Mouse (Mus musculus) G1E (cell line): Measurements from ENCODE around the gene Mgll. TPM values are rescaled to one million over a fixed set of nuclear protein-coding genes. Genes with fewer than 3 reads are reported as not detected.

Experiments used
- ATAC-seq: 2 replicates; pipeline ENCODE4 v1.8.0; 2016; ENCODE audit warnings: mild to moderate bottlenecking; ENCODE audit not compliant: insufficient number of reproducible peaks, poor library complexity, low FRiP score, severe bottlenecking; ENCODE audit errors: extremely low read depth
- DNase-seq: peaks from one replicate; pipeline ENCODE4 v3.0.0; 2012; ENCODE audit warnings: low spot score
- H3K27me3 ChIP-seq: 2 replicates; pipeline ENCODE4 v1.6.1; 2012; ENCODE audit warnings: mild to moderate bottlenecking, low read length, inconsistent platforms; ENCODE audit not compliant: insufficient read depth
- H3K36me3 ChIP-seq: replicated peaks from 2 replicates; pipeline ENCODE3; 2012; ENCODE audit warnings: mild to moderate bottlenecking, inconsistent platforms
- H3K4me1 ChIP-seq: 2 replicates; pipeline ENCODE4 v1.6.1; 2012; ENCODE audit warnings: low read depth, low read length, inconsistent platforms, mixed read lengths; ENCODE audit not compliant: insufficient read depth
- H3K4me3 ChIP-seq: 2 replicates; pipeline ENCODE4 v1.5.1; 2012; ENCODE audit warnings: low read depth, mild to moderate bottlenecking, inconsistent platforms, low read length, moderate library complexity, mixed read lengths
- H3K9me3 ChIP-seq: replicated peaks from 2 replicates; pipeline ENCODE4 v1.6.1; 2012; ENCODE audit warnings: inconsistent platforms
- CTCF ChIP-seq: IDR thresholded peaks from 2 replicates; pipeline ENCODE4 v1.5.1; 2012; ENCODE audit warnings: low read depth, low read length, inconsistent platforms, mixed read lengths
- GATA1 ChIP-seq: IDR thresholded peaks from 2 replicates; pipeline ENCODE4 v1.6.1; 2012; ENCODE audit warnings: borderline replicate concordance, low read length, inconsistent platforms, mixed read lengths
- GATA2 ChIP-seq: IDR thresholded peaks from 2 replicates; pipeline ENCODE4 v1.6.1; 2012; ENCODE audit warnings: low read depth, low read length, inconsistent platforms, borderline replicate concordance
- POLR2AphosphoS5 ChIP-seq: IDR thresholded peaks from 2 replicates; pipeline ENCODE4 v1.6.1; 2012; ENCODE audit warnings: low read depth, low read length, inconsistent platforms; ENCODE audit not compliant: insufficient replicate concordance
- TAL1 ChIP-seq: conservative IDR thresholded peaks from 2 replicates; pipeline ENCODE4 v1.6.1; 2012; ENCODE audit warnings: low read depth, low read length, inconsistent platforms, mixed read lengths
- polyA plus RNA-seq: library from polyadenylated mRNA; stranded (reverse); fragments of >175 nt; gene quantifications from 2 replicates; pipeline ENCODE4 v1.2.3, GENCODE M21; 2012
- total RNA-seq, 2 experiments: library from RNA; stranded (forward) in 1 of 2; stranded (reverse) in 1 of 2; fragments of 200-1000 nt in 1 of 2; fragments of >200 nt in 1 of 2; fragmentation: Nextera tagmentation in 1 of 2; gene quantifications; 2 replicates each; pipeline ENCODE4 v1.2.3; 2014 to 2017

Gene Mgll
- total and polyA plus RNA-seq, 3 experiments, result 0.03 to 41.5 (median 0.11) TPM

DNA sequence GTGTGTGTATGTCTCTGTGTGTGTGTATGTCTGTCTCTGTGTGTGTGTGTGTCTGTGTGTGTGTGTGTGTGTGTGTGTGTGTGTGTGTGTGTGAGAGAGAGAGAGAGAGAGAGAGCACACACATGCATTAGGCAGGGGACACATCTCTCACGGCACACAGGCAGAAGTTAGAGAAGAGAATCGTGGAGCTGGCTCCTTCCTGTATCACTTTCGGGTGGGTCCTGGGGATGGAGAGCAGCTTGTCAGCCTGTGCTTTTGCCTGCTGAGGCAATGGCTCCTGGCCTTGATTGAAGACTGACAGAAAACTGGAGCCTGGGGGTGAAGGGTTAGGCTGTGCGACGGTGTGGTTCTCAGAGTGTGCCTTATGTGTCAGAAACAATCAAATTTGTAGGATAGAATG lies 8.2 kb upstream of the Mgll start:
- no peaks in the 10 kb centered on the region for H3K9me3 ChIP-seq
- no peaks in the 10 kb centered on the region; the same call in 1 of the 2 replicates for H3K4me1 ChIP-seq
- DNase-seq (no peak), ATAC-seq (no peak)
- TF ChIP-seq POLR2AphosphoS5 (no peak), GATA2 (no peak), GATA1 (no peak), CTCF (no peak), TAL1 (no peak)
- no peak overlapping the region for H3K4me3 ChIP-seq
- H3K27me3 ChIP-seq, result peaks cover 51% of the 10 kb centered on the region
- H3K36me3 ChIP-seq, result no peaks in the 10 kb centered on the region

DNA sequence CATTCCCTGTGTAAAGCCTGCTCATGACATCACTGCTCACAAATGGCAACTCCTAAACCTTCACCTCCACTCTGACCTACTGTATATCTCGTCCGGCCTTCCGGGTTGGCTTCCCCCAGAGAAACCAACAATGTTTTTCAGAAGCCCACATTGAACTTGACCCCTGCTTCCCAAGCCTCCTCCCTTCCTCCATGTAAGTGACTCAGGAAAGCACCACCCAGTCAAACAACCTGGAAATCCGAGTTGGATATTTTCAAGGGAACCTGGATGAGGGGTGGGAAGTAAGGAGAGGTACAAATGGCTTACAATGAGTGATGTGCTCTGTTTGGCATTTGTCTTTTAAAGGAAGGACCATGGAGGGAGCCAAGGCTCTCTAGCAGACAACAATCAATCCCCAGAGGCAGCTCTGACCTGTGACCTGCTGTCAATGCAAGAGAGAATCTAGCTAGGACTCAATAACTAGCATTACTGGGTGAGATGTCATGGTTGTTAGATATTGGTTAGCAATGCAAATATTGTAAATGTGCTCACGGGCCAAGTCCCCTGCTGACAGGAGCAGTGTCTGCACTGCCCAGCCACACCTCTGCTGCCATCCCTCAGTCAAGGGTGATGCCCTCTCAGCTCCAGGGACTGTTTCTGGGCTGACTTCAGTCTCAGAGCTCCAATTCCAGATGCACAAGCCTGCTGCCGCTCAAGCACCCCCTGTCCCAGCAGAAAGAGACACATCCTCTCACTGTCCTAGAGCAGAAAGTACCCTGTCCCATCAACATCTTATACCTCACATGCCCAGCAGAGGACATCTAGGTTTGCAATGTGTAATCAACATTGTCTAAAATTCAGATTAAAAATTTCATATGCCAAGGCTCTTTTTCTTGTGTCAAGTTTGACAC lies 6.8 kb upstream of the Mgll start:
- no peak overlapping the region for H3K4me3 ChIP-seq
- H3K36me3 ChIP-seq, result no peaks in the 10 kb centered on the region
- TF ChIP-seq POLR2AphosphoS5 (no peak), TAL1 (no peak), CTCF (no peak), GATA2 (no peak), GATA1 (no peak)
- no peak for ATAC-seq
- no peaks in the 10 kb centered on the region for H3K9me3 ChIP-seq
- peaks cover 44% of the 10 kb centered on the region for H3K27me3 ChIP-seq
- DNase-seq, result no peak
- H3K4me1 ChIP-seq, result no peaks in the 10 kb centered on the region; the same call in 1 of the 2 replicates

DNA sequence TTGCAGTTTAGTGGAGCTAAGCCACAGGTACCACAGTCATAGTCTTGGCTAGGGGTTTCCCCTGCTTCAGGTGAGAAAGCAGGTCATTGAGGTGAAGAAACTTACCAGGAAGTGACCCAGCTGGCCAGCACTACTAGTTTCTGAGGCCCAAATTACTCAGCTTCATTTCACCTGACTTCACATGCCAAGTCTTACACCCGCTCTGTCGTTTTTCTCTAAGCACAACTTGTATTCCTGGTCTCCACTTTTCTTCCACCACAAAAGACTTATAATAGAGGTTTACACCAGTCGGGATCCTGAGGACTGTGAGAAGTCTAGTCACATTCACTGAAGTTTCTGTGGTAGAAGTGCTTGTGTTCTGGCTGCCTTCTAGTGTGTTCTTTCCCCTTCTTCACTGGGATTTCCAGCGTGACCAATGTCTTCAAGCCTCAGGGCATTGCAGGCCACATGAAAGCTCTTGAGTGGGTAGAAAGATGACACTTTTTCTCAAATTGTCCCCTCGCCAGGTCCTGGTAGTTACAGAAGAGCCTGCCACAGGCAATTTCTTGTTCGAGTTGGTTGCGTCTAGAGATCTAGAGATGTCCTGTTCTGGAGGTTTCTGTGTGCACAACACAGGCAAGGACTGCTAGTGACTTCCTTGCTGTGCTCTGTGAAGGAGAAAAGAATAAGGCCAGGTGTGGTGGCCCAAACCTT lies 6.0 kb upstream of the Mgll start:
- ATAC-seq (no peak), DNase-seq (no peak)
- TF ChIP-seq CTCF (no peak), TAL1 (no peak), GATA1 (no peak)
- Histone ChIP-seq H3K9me3 (no peaks in the 10 kb centered on the region), H3K36me3 (no peaks in the 10 kb centered on the region), H3K4me3 (no peak overlapping the region), H3K4me1 (no peaks in the 10 kb centered on the region; the same call in 1 of the 2 replicates), H3K27me3 (peaks cover 51% of the 10 kb centered on the region)

DNA sequence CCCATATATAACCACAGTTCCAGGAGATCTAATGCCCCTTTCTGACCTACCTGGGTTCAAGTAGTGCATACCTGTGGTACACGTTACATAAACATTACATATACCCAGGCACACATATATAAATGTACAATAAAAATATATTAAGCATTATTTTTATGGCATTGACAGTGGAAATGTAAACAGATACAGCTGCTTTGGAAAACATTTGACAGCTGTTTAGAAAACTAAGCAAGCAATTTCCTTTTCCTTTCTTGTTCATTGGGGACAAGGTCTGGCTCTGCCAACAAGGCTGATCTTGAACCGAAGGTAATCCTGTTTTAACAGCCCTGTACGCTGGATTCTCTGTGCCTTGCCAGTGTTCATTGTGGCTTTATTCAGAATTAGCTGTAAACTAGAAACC lies 3.2 kb upstream of the Mgll start:
- no peak for ATAC-seq

DNA sequence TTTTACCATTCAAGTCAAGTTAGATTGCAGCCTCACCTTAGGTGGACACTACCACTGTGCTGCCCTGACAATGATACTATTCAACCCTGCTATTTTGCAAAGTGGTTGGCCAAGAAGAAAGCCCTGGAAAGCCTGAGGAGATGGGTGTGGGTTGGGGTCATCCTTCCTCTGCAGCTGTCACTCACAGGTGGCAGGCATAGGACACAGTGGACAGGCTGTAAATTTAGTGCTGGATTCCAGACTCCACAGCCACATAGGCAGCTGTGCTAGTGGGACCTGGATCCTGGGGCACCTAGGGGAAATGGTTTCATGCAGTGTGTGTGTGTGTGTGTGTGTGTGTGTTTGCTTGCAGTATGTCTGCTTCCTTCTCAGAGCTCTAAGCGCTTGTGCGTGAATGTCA lies 1.3 kb upstream of the Mgll start:
- ATAC-seq (no peak), DNase-seq (no peak)
- peaks cover 49% of the 10 kb centered on the region for H3K27me3 ChIP-seq
- H3K4me1 ChIP-seq, result peaks cover 10% of the 10 kb centered on the region; the same call in 1 of the 2 replicates
- H3K9me3 ChIP-seq, result peaks cover 4% of the 10 kb centered on the region
- no peak overlapping the region for H3K4me3 ChIP-seq
- no peaks in the 10 kb centered on the region for H3K36me3 ChIP-seq
- no peak for TF ChIP-seq TAL1
- no peak for TF ChIP-seq GATA2
- no peak for TF ChIP-seq CTCF
- TF ChIP-seq POLR2AphosphoS5, result no peak
- no peak for TF ChIP-seq GATA1

More for the DNA sequence above, 3.2 kb upstream of the Mgll start:
- no peaks in the 10 kb centered on the region for H3K36me3 ChIP-seq
- peaks cover 4% of the 10 kb centered on the region for H3K9me3 ChIP-seq
- no peak for DNase-seq
- H3K4me3 ChIP-seq, result no peak overlapping the region
- peaks cover 55% of the 10 kb centered on the region for H3K27me3 ChIP-seq
- TF ChIP-seq CTCF (no peak), TAL1 (no peak), GATA1 (no peak), GATA2 (no peak), POLR2AphosphoS5 (no peak)
- peaks cover 10% of the 10 kb centered on the region; the same call in 1 of the 2 replicates for H3K4me1 ChIP-seq

DNA sequence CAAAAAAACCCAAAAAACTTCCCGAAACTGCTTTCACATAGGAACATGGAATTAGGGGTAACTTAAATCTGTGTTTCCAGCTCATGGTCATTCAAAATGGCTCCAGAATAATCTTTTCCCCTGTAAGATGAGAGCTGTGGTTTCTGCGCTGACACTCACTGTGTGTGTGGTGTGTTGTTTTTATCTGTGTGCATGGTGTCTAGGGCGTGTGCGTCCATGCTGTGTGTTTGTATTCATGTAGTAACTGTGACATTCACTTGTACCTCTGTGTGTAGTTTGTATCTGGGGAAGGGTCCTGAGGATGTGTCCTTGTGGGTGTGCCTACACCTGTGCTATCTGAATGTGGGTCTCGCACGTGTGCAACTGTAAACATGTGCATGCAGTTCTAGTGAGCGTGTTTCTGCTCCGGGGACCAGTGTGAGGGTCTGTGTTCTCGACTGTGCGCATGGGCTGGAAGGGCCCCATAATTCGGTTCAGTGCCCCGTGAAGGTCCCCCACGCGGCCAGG lies 353 bp upstream of the Mgll start:
- no peak for DNase-seq
- peaks cover 10% of the 10 kb centered on the region; the same call in 1 of the 2 replicates for H3K4me1 ChIP-seq
- TF ChIP-seq POLR2AphosphoS5 (no peak), GATA1 (no peak), CTCF (no peak), TAL1 (no peak), GATA2 (no peak)
- H3K4me3 ChIP-seq, result peak overlapping the region; percentile 68; the same call in 1 of the 2 replicates
- peaks cover 4% of the 10 kb centered on the region for H3K9me3 ChIP-seq
- peaks cover 42% of the 10 kb centered on the region for H3K27me3 ChIP-seq
- ATAC-seq, result no peak
- H3K36me3 ChIP-seq, result no peaks in the 10 kb centered on the region
